Mouse (Mus musculus): ENCODE measurements around the gene Cdc14a. TPM values are rescaled to one million over a fixed set of nuclear protein-coding genes. Genes with fewer than 3 reads are reported as not detected.

Gene Cdc14a
- polyA plus RNA-seq (2017; shearing (Covaris generic)), result 24.7 TPM

GRCm38 (mm10) chr3:116423353-116424159 is at the start of gene Cdc14a:
TSS of gene Cdc14a (minus strand) at chr3:116424032.

GRCm38 (mm10) chr3:116253077-116253531 is 170.7 kb downstream of the Cdc14a start, which contains the start of gene Gpr88:
TSS of gene Gpr88 (minus strand) at chr3:116253503.

Other genes starting within 250 kb of the Cdc14a start
- not detected for gene Gpr88, start 170.5 kb downstream of the Cdc14a start, polyA plus RNA-seq (2017; shearing (Covaris generic))
- 42.7 TPM for gene Rtca, start 84.2 kb upstream of the Cdc14a start, polyA plus RNA-seq (2017; shearing (Covaris generic))
- 12.6 TPM for gene Dbt, start 89.0 kb upstream of the Cdc14a start, polyA plus RNA-seq (2017; shearing (Covaris generic))
- 1.4 TPM for gene Lrrc39, start 138.9 kb upstream of the Cdc14a start, polyA plus RNA-seq (2017; shearing (Covaris generic))
- 6.4 TPM for gene Sass6, start 170.9 kb upstream of the Cdc14a start, polyA plus RNA-seq (2017; shearing (Covaris generic))
- gene Trmt13, start 190.6 kb upstream of the Cdc14a start, polyA plus RNA-seq (2017; shearing (Covaris generic)), result 39.3 TPM
- 99.0 TPM for gene Mfsd14a, start 238.6 kb upstream of the Cdc14a start, polyA plus RNA-seq (2017; shearing (Covaris generic))

Data from CD4-positive, CD25-positive, alpha-beta regulatory T cell (primary cell).